Mouse (Mus musculus): ENCODE data around the gene Spats1. TPM values are rescaled to one million over a fixed set of nuclear protein-coding genes. Genes with fewer than 3 reads are reported as not detected.
A peak's percentile ranks its signal among the peaks of the same experiment; 100 is the strongest.

The Spats1 gene
- polyA plus RNA-seq, 1 experiment: 3.2 TPM

DNA sequence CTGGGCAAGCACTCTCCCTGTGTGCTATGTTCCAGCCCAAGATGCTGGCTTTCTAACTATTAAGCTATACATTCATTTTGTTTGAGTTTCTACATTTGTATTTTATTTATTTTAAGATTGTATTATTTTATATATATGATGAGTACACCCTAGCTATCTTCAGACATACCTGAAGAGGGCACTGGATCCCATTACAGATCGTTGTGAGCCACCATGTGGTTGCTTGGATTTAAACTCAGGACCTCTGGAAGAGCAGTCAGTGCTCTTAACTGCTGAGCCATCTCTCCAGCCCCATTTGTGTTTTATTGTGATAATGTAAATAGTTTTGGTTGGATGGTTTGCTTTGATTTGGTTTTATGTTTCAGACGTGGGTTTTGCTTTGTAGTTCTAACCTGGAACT lies 24.3 kb upstream of the Spats1 start:
- H3K36me3 ChIP-seq (ENCODE audit: control insufficient read depth, insufficient read depth, low read length, poor library complexity, severe bottlenecking): no peaks in the 10 kb centered on the region
- no peak for TF ChIP-seq CTCF (IDR thresholded peaks at IDR 0.05; ENCODE audit: low read depth, low read length)
- TF ChIP-seq EP300 (IDR thresholded peaks at IDR 0.05; ENCODE audit: insufficient read depth, low read depth, low read length): no peak
- TF ChIP-seq POLR2A (IDR thresholded peaks at IDR 0.05; ENCODE audit: insufficient read depth, low read length): no peak
- H3K9me3 ChIP-seq (replicated peaks; ENCODE audit: control insufficient read depth, insufficient read depth, low read length, poor library complexity, severe bottlenecking): no peaks in the 10 kb centered on the region
- H3K9ac ChIP-seq (ENCODE audit: low read depth, poor library complexity, severe bottlenecking): no peak overlapping the region
- H3K4me1 ChIP-seq (ENCODE audit: control insufficient read depth, insufficient read depth, low read length): peaks cover 13% of the 10 kb centered on the region
- no peak overlapping the region for H3K4me3 ChIP-seq (ENCODE audit: low read depth, low read length)
- no peaks in the 10 kb centered on the region for H3K27me3 ChIP-seq (ENCODE audit: control insufficient read depth, insufficient read depth, low read length, poor library complexity, severe bottlenecking)
- H3K27ac ChIP-seq (ENCODE audit: insufficient read depth, low read length): no peak overlapping the region

DNA sequence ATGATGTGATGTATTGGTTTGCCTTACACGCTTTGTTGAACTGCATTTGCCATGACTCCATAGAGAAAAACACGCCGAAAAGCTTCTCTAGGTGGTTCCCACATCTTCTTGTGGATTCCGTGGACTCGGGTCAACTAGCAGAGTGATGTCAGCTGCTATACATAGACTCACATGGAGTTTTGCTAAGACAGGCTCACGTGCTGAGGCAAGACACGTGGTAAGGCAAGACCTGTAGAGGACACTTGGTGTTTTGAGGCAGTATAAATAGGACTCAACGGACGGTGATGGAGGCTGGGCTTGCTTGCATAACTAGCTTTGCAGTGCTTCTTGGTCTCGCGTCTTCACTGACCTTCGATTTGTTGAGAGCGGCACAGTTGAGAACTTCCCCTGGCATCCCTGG lies 23.2 kb upstream of the Spats1 start:
- H3K4me3 ChIP-seq (ENCODE audit: low read depth, low read length): no peak overlapping the region
- H3K9me3 ChIP-seq (replicated peaks; ENCODE audit: control insufficient read depth, insufficient read depth, low read length, poor library complexity, severe bottlenecking): no peaks in the 10 kb centered on the region
- H3K4me1 ChIP-seq (ENCODE audit: control insufficient read depth, insufficient read depth, low read length): peaks cover 13% of the 10 kb centered on the region
- no peak for TF ChIP-seq EP300 (IDR thresholded peaks at IDR 0.05; ENCODE audit: insufficient read depth, low read depth, low read length)
- no peak for TF ChIP-seq CTCF (IDR thresholded peaks at IDR 0.05; ENCODE audit: low read depth, low read length)
- no peak for TF ChIP-seq POLR2A (IDR thresholded peaks at IDR 0.05; ENCODE audit: insufficient read depth, low read length)
- H3K27me3 ChIP-seq (ENCODE audit: control insufficient read depth, insufficient read depth, low read length, poor library complexity, severe bottlenecking): no peaks in the 10 kb centered on the region
- H3K9ac ChIP-seq (ENCODE audit: low read depth, poor library complexity, severe bottlenecking): no peak overlapping the region
- H3K36me3 ChIP-seq (ENCODE audit: control insufficient read depth, insufficient read depth, low read length, poor library complexity, severe bottlenecking): no peaks in the 10 kb centered on the region
- H3K27ac ChIP-seq (ENCODE audit: insufficient read depth, low read length): no peak overlapping the region

DNA sequence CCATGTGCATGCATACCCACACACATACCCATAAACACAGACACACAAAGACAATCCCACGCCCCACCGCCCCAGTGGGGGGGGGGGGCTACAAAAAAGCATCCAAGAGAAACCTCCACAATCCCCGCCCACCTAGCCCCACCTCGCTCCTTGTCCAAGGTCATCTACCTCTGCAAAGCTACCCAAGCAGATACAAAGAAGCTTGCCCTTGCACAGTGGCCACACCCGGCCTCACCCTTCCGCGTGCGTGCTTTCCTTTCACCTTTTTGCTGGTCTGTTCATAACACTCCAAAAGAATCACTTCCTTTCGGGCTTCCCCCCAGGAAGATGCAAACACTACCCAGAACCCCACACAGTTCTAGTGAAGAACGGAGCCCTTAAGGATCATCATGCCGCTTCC lies 20.2 kb upstream of the Spats1 start:
- TF ChIP-seq POLR2A (IDR thresholded peaks at IDR 0.05; ENCODE audit: insufficient read depth, low read length) (no peak), CTCF (IDR thresholded peaks at IDR 0.05; ENCODE audit: low read depth, low read length) (no peak), EP300 (IDR thresholded peaks at IDR 0.05; ENCODE audit: insufficient read depth, low read depth, low read length) (peak; percentile 97)
- H3K27me3 ChIP-seq (ENCODE audit: control insufficient read depth, insufficient read depth, low read length, poor library complexity, severe bottlenecking): no peaks in the 10 kb centered on the region
- no peaks in the 10 kb centered on the region for H3K9me3 ChIP-seq (replicated peaks; ENCODE audit: control insufficient read depth, insufficient read depth, low read length, poor library complexity, severe bottlenecking)
- 0 out of 2 replicates have a peak overlapping the region, but pooled peaks have one; percentile 28 for H3K9ac ChIP-seq (ENCODE audit: low read depth, poor library complexity, severe bottlenecking)
- H3K4me1 ChIP-seq (ENCODE audit: control insufficient read depth, insufficient read depth, low read length): peaks cover 8% of the 10 kb centered on the region
- peak overlapping the region; percentile 23; the same call in 1 of the 2 replicates for H3K4me3 ChIP-seq (ENCODE audit: low read depth, low read length)
- peak overlapping the region; percentile 90 for H3K27ac ChIP-seq (ENCODE audit: insufficient read depth, low read length)
- no peaks in the 10 kb centered on the region for H3K36me3 ChIP-seq (ENCODE audit: control insufficient read depth, insufficient read depth, low read length, poor library complexity, severe bottlenecking)

DNA sequence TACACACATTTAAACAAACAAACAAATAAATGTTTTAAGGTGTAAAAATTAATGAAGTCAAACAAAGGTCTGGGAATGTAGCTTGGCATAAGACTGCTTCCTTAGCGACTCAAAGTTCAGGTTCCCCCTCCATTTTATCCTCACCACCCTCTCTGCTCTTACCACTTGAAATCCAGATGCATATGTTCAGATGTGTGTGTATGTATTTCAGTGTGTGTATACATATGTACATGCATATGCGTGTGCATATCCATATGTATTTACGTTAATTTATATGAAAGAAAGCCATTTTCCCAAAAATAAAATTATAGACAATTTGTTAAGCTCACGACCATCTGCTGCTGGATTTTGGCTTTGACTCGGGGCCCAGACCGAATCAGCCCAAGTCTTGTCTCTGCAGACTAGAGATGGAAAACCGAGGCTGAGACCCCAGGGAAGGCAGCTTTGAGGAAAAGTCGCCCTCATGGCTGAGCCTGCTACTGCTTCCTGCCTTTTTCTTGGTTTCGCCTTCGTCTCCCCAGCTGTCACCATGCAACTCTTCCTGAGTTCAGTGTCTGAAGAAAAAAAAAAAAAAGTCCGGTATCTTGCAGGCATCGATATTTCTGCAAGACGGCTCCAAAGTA lies 15.4 kb upstream of the Spats1 start:
- no peaks in the 10 kb centered on the region for H3K36me3 ChIP-seq (ENCODE audit: control insufficient read depth, insufficient read depth, low read length, poor library complexity, severe bottlenecking)
- TF ChIP-seq POLR2A (IDR thresholded peaks at IDR 0.05; ENCODE audit: insufficient read depth, low read length) (no peak), CTCF (IDR thresholded peaks at IDR 0.05; ENCODE audit: low read depth, low read length) (no peak), EP300 (IDR thresholded peaks at IDR 0.05; ENCODE audit: insufficient read depth, low read depth, low read length) (no peak)
- no peaks in the 10 kb centered on the region for H3K9me3 ChIP-seq (replicated peaks; ENCODE audit: control insufficient read depth, insufficient read depth, low read length, poor library complexity, severe bottlenecking)
- H3K9ac ChIP-seq (ENCODE audit: low read depth, poor library complexity, severe bottlenecking): no peak overlapping the region
- peaks cover under 1% of the 10 kb centered on the region for H3K4me1 ChIP-seq (ENCODE audit: control insufficient read depth, insufficient read depth, low read length)
- H3K4me3 ChIP-seq (ENCODE audit: low read depth, low read length): no peak overlapping the region
- H3K27ac ChIP-seq (ENCODE audit: insufficient read depth, low read length): no peak overlapping the region
- H3K27me3 ChIP-seq (ENCODE audit: control insufficient read depth, insufficient read depth, low read length, poor library complexity, severe bottlenecking): no peaks in the 10 kb centered on the region

DNA sequence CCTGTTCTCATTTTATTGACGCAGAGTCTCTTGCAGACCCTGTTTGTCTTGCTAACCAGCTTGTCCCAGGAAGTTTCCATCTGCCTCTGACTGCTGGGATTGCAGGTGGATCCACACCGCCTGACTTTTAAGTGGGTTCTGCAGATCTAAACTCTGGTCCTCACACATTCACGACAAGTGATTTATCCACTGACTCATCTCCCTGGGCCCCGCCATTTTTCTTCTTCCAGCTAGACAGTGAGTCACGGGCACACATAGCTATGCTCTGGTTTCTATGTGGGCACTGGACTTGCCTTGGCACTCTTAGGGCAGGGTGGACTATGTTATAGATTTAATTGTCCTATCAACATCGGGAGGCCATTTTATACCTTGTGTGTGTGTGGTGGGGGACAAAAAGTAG lies 14.5 kb upstream of the Spats1 start:
- Histone ChIP-seq H3K9ac (ENCODE audit: low read depth, poor library complexity, severe bottlenecking) (no peak overlapping the region), H3K4me1 (ENCODE audit: control insufficient read depth, insufficient read depth, low read length) (no peaks in the 10 kb centered on the region)

More for the DNA sequence above, 14.5 kb upstream of the Spats1 start:
- Histone ChIP-seq H3K27ac (ENCODE audit: insufficient read depth, low read length) (no peak overlapping the region), H3K9me3 (replicated peaks; ENCODE audit: control insufficient read depth, insufficient read depth, low read length, poor library complexity, severe bottlenecking) (no peaks in the 10 kb centered on the region), H3K27me3 (ENCODE audit: control insufficient read depth, insufficient read depth, low read length, poor library complexity, severe bottlenecking) (no peaks in the 10 kb centered on the region), H3K36me3 (ENCODE audit: control insufficient read depth, insufficient read depth, low read length, poor library complexity, severe bottlenecking) (no peaks in the 10 kb centered on the region), H3K4me3 (ENCODE audit: low read depth, low read length) (no peak overlapping the region)
- TF ChIP-seq CTCF (IDR thresholded peaks at IDR 0.05; ENCODE audit: low read depth, low read length): no peak
- no peak for TF ChIP-seq POLR2A (IDR thresholded peaks at IDR 0.05; ENCODE audit: insufficient read depth, low read length)
- TF ChIP-seq EP300 (IDR thresholded peaks at IDR 0.05; ENCODE audit: insufficient read depth, low read depth, low read length): no peak

Data from ES-Bruce4 (cell line).